Mouse (Mus musculus): Measurements from ENCODE around the gene a. TPM values are rescaled to one million over a fixed set of nuclear protein-coding genes. Genes with fewer than 3 reads are reported as not detected.
"Not testable (repeated sequence)": the region's sequence is repeated elsewhere in the genome, so short reads cannot be mapped to it uniquely, and the experiment has no call there.

Gene a
- polyA plus RNA-seq, 1 experiment = not detected

GRCm38 (mm10) chr2:154917866-154918641 lies 126.9 kb downstream of the a start:
- Histone ChIP-seq H3K79me3 (ENCODE audit: low read depth) (no peaks in the 10 kb centered on the region), H3K4me3 (ENCODE audit: insufficient read depth, poor library complexity, severe bottlenecking) (no peak overlapping the region), H3K27me3 (ENCODE audit: control insufficient read depth, insufficient read depth, insufficient read length) (no peaks in the 10 kb centered on the region), H3K36me3 (ENCODE audit: control insufficient read depth, insufficient read depth) (no peaks in the 10 kb centered on the region), H3ac (ENCODE audit: control insufficient read depth, insufficient read length, low read depth) (no peak overlapping the region), H3K79me2 (ENCODE audit: control insufficient read depth, insufficient read depth) (no peaks in the 10 kb centered on the region)
- TF ChIP-seq USF1 (IDR thresholded peaks at IDR 0.05; ENCODE audit: low read depth) (no peak), MYOD1 (IDR thresholded peaks at IDR 0.05; ENCODE audit: control insufficient read depth, insufficient read length, low read depth) (no peak), MAX (IDR thresholded peaks at IDR 0.05) (no peak), CEBPB (IDR thresholded peaks at IDR 0.05; ENCODE audit: low read depth) (no peak), FOSL1 (IDR thresholded peaks at IDR 0.05; ENCODE audit: insufficient read depth, low read length, poor library complexity, severe bottlenecking) (no peak), CTCF (IDR thresholded peaks at IDR 0.05; ENCODE audit: control insufficient read depth, insufficient read depth, insufficient read length) (no peak), MYOG (IDR thresholded peaks at IDR 0.05; ENCODE audit: control insufficient read depth, extremely low read depth, insufficient read length) (no peak)

- TF ChIP-seq USF1 (IDR thresholded peaks at IDR 0.05; ENCODE audit: low read depth) = no peak
- no peak for TF ChIP-seq CTCF (IDR thresholded peaks at IDR 0.05; ENCODE audit: control insufficient read depth, insufficient read depth, insufficient read length)
- no peak for TF ChIP-seq MAX (IDR thresholded peaks at IDR 0.05)
- no peaks in the 10 kb centered on the region for H3K79me3 ChIP-seq (ENCODE audit: low read depth)
- no peak overlapping the region for H3K4me3 ChIP-seq (ENCODE audit: insufficient read depth, poor library complexity, severe bottlenecking)
- no peak overlapping the region for H3ac ChIP-seq (ENCODE audit: control insufficient read depth, insufficient read length, low read depth)
- H3K36me3 ChIP-seq (ENCODE audit: control insufficient read depth, insufficient read depth) = no peaks in the 10 kb centered on the region
- H3K79me2 ChIP-seq (ENCODE audit: control insufficient read depth, insufficient read depth) = no peaks in the 10 kb centered on the region
- peaks cover 4% of the 10 kb centered on the region for H3K27me3 ChIP-seq (ENCODE audit: control insufficient read depth, insufficient read depth, insufficient read length)
Observed at GRCm38 (mm10) chr2:154920896-154921295, 129.7 kb downstream of the a start.

GRCm38 (mm10) chr2:154922134-154922533 lies 130.9 kb downstream of the a start:
- H3K79me2 ChIP-seq (ENCODE audit: control insufficient read depth, insufficient read depth); H3K79me3 ChIP-seq (ENCODE audit: low read depth); H3K27me3 ChIP-seq (ENCODE audit: control insufficient read depth, insufficient read depth, insufficient read length); H3K36me3 ChIP-seq (ENCODE audit: control insufficient read depth, insufficient read depth); H3ac ChIP-seq (ENCODE audit: control insufficient read depth, insufficient read length, low read depth); H3K4me3 ChIP-seq (ENCODE audit: insufficient read depth, poor library complexity, severe bottlenecking): not testable (repeated sequence)

- no peak for TF ChIP-seq MYOG (IDR thresholded peaks at IDR 0.05; ENCODE audit: control insufficient read depth, extremely low read depth, insufficient read length)
- no peak for TF ChIP-seq USF1 (IDR thresholded peaks at IDR 0.05; ENCODE audit: low read depth)
- TF ChIP-seq FOSL1 (IDR thresholded peaks at IDR 0.05; ENCODE audit: insufficient read depth, low read length, poor library complexity, severe bottlenecking) = no peak
- no peak for TF ChIP-seq MYOD1 (IDR thresholded peaks at IDR 0.05; ENCODE audit: control insufficient read depth, insufficient read length, low read depth)
- TF ChIP-seq MAX (IDR thresholded peaks at IDR 0.05) = no peak
- TF ChIP-seq CTCF (IDR thresholded peaks at IDR 0.05; ENCODE audit: control insufficient read depth, insufficient read depth, insufficient read length) = no peak
- no peak for TF ChIP-seq CEBPB (IDR thresholded peaks at IDR 0.05; ENCODE audit: low read depth)
- Histone ChIP-seq H3K79me2 (ENCODE audit: control insufficient read depth, insufficient read depth) (no peaks in the 10 kb centered on the region), H3K36me3 (ENCODE audit: control insufficient read depth, insufficient read depth) (no peaks in the 10 kb centered on the region), H3ac (ENCODE audit: control insufficient read depth, insufficient read length, low read depth) (no peak overlapping the region), H3K27me3 (ENCODE audit: control insufficient read depth, insufficient read depth, insufficient read length) (peaks cover 8% of the 10 kb centered on the region), H3K79me3 (ENCODE audit: low read depth) (no peaks in the 10 kb centered on the region), H3K4me3 (ENCODE audit: insufficient read depth, poor library complexity, severe bottlenecking) (no peak overlapping the region)
Observed at GRCm38 (mm10) chr2:154925411-154926031, 134.3 kb downstream of the a start.

- Histone ChIP-seq H3K36me3 (ENCODE audit: control insufficient read depth, insufficient read depth) (no peaks in the 10 kb centered on the region), H3K27me3 (ENCODE audit: control insufficient read depth, insufficient read depth, insufficient read length) (peaks cover 12% of the 10 kb centered on the region), H3K79me2 (ENCODE audit: control insufficient read depth, insufficient read depth) (no peaks in the 10 kb centered on the region), H3K4me3 (ENCODE audit: insufficient read depth, poor library complexity, severe bottlenecking) (no peak overlapping the region), H3K79me3 (ENCODE audit: low read depth) (no peaks in the 10 kb centered on the region), H3ac (ENCODE audit: control insufficient read depth, insufficient read length, low read depth) (no peak overlapping the region)
- TF ChIP-seq USF1 (IDR thresholded peaks at IDR 0.05; ENCODE audit: low read depth) (no peak), CTCF (IDR thresholded peaks at IDR 0.05; ENCODE audit: control insufficient read depth, insufficient read depth, insufficient read length) (no peak), CEBPB (IDR thresholded peaks at IDR 0.05; ENCODE audit: low read depth) (no peak), FOSL1 (IDR thresholded peaks at IDR 0.05; ENCODE audit: insufficient read depth, low read length, poor library complexity, severe bottlenecking) (no peak), MYOD1 (IDR thresholded peaks at IDR 0.05; ENCODE audit: control insufficient read depth, insufficient read length, low read depth) (no peak), MYOG (IDR thresholded peaks at IDR 0.05; ENCODE audit: control insufficient read depth, extremely low read depth, insufficient read length) (no peak)
Observed at GRCm38 (mm10) chr2:154926843-154927242, 135.6 kb downstream of the a start.

GRCm38 (mm10) chr2:154928298-154928697 lies 137.1 kb downstream of the a start:
- Histone ChIP-seq H3K4me3 (ENCODE audit: insufficient read depth, poor library complexity, severe bottlenecking) (no peak overlapping the region), H3ac (ENCODE audit: control insufficient read depth, insufficient read length, low read depth) (no peak overlapping the region), H3K79me3 (ENCODE audit: low read depth) (no peaks in the 10 kb centered on the region), H3K36me3 (ENCODE audit: control insufficient read depth, insufficient read depth) (no peaks in the 10 kb centered on the region), H3K27me3 (ENCODE audit: control insufficient read depth, insufficient read depth, insufficient read length) (peaks cover 12% of the 10 kb centered on the region), H3K79me2 (ENCODE audit: control insufficient read depth, insufficient read depth) (no peaks in the 10 kb centered on the region)
- no peak for TF ChIP-seq MYOD1 (IDR thresholded peaks at IDR 0.05; ENCODE audit: control insufficient read depth, insufficient read length, low read depth)
- no peak for TF ChIP-seq MYOG (IDR thresholded peaks at IDR 0.05; ENCODE audit: control insufficient read depth, extremely low read depth, insufficient read length)
- TF ChIP-seq USF1 (IDR thresholded peaks at IDR 0.05; ENCODE audit: low read depth) = no peak
- TF ChIP-seq FOSL1 (IDR thresholded peaks at IDR 0.05; ENCODE audit: insufficient read depth, low read length, poor library complexity, severe bottlenecking) = no peak
- TF ChIP-seq MAX (IDR thresholded peaks at IDR 0.05) = no peak
- no peak for TF ChIP-seq CEBPB (IDR thresholded peaks at IDR 0.05; ENCODE audit: low read depth)
- TF ChIP-seq CTCF (IDR thresholded peaks at IDR 0.05; ENCODE audit: control insufficient read depth, insufficient read depth, insufficient read length) = no peak
